Mouse (Mus musculus): Measurements from ENCODE around the gene Naa80.
"Not testable (repeated sequence)": the region's sequence is repeated elsewhere in the genome, so short reads cannot be mapped to it uniquely, and the experiment has no call there.

Naa80 gene

DNA sequence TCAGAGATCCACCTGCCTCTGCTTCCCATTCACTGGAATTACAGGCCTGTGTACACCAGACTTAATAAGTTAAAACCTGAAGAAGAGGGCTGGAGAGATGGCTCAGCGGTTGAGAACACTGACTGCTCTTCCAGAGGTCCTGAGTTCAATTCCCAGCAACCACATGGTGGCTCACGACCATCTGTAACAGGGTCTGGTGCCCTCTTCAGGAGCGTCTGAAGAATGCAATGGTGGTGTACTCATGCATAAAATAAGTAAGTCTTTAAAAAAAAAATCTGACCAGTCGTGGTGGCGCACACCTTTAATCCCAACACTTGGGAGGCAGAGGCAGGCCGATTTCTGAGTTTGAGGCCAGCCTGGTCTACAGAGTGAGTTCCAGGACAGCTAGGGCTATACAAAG, 4.9 kb upstream of the Naa80 start:
- not testable (repeated sequence) for DNase-seq (ENCODE audit: low read depth)

DNA sequence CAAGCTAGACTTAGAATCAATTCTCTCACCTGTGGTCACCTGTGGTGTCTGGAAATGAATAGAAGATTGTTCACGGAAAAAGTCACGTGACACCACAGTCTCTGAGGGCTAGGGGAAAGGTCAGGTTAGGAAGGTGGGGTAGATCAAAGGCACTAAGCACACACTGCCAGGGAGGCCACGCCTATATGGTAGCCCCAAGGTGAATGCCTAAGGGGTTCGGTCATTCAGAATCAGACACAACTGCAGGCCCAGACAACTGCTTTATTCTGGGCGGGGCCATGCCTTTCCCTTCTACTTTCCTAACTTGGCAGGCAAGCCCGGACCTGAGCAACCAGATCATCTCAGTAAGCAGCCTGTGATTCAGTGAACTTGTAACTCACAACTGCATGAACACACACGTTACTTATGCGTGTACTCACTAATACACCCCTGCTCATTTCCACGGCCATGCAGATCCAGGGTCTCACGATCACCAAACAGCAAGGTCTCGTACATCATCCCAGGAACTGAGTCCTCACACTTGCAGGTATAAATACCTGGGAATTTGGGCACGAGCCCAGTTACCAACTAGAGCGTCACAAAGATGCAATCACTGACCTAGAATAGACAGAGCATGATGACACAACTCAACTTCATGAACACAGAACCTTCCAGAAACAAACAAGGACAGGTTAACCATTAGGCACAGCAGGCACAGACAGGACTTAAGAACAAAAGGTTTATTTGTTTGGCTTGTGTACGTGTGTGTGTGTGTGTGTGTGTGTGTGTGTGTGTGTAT, 2.9 kb upstream of the Naa80 start:
- no peak for DNase-seq (ENCODE audit: low read depth)

DNA sequence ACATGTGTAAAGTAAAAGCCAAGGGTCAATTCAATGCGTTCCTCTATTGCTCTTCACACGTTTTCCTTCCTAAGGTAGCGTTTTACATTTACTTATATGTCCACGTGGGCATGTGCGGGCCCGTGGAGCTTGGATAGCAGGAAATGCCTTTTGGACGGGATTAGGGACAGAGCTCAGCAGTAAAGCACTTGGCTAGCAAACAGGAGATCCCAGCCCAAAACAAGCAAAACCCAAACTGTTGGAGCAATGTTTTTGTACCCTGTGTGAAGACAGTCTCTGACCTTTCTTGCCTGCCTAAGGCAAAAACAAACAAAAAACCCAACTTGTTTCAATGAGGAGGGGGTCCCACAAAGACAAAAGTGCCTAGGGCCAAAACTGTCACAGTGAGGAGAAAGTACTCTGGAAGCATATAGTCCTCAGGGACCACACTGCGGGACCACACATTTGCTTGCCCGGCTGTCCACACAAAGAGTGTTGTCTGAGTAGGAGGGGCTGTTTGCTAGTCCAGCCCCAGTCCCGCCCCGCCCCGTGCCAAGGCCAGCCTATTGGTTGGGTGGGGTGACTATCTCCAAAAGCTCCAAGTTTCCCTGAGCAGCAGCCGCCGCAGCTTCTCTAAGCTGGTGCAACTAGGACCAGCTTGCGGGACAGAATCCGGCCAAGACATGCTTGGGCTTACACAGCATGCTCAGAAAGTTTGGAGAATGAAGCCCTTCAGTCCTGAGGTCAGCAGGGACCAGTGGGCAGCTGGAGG, 2.2 kb upstream of the Naa80 start, which contains the start of gene Hyal1:
Gene Hyal1, plus strand, starts transcription at position 571 of the 751 bp plus-strand sequence.
- DNase-seq (ENCODE audit: low read depth), result no peak

DNA sequence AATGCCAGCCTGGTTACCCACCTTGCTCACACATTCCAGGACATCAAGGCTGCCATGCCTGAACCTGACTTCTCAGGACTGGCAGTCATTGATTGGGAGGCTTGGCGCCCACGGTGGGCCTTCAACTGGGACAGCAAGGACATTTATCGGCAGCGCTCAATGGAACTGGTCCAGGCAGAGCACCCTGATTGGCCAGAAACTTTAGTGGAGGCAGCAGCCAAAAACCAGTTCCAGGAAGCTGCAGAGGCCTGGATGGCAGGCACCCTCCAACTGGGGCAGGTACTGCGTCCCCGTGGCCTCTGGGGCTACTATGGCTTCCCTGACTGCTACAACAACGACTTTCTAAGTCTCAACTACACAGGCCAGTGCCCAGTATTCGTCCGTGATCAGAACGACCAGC, 816 bp upstream of the Naa80 start:
- no peak for DNase-seq (ENCODE audit: low read depth)

DNA sequence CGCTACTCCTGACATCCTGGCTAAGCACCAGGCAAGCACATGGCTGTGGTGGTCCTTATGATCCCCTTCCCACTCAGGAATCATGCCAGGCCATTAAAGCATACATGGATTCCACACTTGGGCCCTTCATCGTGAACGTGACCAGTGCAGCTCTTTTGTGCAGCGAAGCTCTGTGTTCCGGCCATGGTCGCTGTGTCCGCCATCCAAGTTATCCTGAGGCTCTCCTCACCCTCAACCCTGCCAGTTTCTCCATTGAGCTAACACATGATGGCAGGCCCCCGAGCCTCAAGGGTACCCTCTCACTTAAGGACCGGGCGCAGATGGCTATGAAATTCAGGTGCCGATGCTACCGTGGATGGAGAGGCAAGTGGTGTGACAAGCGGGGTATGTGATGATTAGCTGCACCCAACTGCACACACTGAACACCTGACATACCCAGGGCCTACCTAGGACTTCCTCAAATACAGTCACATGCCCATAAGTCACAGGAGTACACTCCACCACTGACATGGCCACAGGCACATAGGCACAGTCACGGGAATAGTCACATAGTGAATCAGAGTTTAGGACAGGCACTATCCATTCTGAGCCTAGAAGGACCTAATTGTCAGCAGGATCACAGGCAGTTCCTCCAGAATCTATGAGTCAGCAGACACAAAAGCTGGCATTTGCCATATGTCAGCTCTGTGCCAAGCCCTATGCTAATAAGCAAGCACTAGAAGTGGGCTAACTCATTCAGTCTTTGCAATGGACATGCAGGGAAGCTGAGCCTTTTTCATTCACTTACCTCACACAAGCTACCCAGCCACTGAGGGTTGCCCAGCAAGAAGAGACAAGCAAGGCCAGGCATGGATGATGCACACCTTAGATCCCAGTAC, 575 bp downstream of the Naa80 start:
- no peak for DNase-seq (ENCODE audit: low read depth)

DNA sequence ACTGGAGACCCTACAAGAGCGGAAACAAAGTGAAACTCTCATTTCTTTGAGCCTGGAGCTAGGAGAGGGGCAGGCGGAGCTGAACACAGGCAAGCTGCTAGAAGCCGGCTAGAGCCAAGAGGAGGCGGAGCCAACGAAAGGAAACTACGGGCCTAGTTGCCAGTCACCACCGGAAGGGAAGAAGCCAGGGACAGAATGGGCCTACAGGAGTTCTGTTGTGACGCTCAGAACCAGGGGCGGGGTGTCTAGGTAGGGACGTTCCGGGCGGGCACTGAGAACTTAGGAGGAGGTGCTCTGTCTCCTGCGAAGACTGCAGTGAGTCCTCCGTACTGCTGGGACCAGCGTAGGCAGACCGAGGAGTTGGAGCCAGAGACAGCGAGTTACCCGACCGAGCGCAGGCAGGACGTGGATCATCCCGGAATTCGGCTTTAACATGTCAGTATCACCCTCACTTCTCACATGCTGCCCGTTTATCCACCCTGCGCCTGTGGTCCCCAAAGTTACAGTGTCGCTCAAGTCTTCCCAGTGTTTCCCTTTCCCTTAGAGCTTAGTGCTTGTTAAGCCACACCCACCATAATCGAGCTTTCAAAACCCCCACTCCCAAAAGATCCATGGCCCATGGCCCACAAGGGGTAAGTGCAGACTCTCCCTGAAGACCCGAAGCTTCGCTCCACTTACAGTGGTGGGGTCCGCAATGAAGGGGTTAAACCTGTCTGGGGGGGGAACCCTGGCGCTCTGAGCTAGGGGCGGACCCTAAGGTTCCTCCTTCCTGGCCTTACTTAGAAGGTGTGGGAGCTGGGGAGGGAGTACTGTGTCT, 2.0 kb downstream of the Naa80 start, which contains the start of gene Hyal3:
Gene Hyal3, plus strand, starts transcription at position 318 of the 817 bp plus-strand sequence.
- DNase-seq (ENCODE audit: low read depth), result peak; percentile 78

DNA sequence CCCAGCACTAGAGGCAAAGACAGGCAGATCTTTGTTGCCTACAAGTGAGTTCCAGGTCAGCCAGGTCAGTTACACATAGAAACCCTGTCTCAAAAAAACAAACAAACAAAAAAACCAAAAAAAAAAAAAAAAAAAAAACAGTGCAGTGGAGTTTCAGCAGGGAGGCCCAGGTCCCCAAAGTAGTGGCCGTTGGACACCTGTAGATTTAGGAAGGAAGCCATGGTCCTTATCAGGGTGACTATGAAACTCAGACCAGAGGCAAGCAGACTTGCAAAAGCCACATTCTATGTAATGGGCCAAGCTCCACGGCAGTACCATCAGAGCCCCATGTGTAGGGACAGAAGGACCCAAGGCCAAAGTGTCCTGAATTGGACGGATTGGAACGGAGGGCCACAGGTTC, 2.9 kb downstream of the Naa80 start:
- no peak for DNase-seq (ENCODE audit: low read depth)

DNA sequence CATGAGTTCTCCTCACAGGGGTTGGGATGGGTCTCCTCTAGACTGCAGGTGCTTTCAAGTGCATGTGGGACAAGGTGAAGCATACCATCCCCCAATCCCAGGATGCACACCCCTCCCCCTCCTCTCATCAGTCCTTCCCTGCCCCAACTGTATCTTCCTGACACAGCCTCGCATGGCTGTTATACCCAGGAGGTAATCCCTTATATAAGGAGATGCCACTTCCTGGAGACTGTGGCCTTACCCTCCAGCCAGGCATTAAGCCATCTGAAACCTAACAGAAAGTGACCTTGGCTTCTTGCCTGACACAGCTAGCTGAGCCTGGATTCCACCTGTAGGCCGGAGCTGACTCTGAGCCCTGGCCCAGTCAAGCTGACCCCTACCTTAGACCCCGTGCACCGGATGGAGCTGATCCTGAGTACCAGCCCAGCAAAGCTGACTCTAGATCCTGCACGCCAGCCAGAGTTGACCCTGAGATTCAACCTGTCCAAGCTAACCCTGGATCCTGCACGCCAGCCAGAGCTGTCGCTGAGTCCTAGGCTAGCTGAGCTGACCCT, 3.9 kb downstream of the Naa80 start:
- DNase-seq (ENCODE audit: low read depth), result no peak

DNA sequence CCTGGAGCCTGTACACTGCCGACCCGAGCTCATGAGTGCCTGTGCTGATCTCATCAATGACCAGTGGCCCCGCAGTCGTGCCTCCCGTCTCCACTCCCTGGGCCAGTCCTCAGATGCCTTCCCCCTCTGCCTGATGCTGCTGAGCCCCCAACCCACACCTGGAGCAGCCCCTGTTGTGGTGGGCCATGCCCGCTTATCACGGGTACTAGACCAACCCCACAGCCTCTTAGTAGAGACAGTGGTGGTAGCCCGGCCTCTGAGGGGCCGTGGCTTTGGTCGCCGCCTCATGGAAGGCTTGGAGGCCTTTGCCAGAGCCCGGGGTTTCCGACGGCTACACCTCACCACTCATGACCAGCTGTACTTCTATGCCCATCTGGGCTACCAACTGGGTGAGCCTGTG, 4.5 kb downstream of the Naa80 start:
- no peak for DNase-seq (ENCODE audit: low read depth)

DNA sequence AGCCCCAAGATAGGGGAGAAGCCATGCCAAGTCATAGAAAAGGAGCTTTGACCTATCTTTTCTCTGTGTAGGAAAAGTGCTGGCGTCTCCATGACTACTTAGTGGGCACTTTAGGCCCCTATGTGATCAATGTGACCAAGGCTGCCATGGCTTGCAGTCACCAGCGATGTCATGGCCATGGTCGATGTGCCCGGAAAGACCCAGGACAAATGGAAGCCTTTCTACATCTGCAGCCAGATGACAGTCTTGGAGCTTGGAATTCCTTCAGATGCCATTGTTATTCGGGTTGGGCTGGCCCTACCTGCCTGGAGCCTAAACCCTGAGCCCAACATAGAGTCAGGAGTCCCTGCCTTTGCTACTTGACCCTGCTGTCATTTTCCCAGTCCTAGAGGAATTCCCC, 7.8 kb downstream of the Naa80 start:
- no peak for DNase-seq (ENCODE audit: low read depth)

DNA sequence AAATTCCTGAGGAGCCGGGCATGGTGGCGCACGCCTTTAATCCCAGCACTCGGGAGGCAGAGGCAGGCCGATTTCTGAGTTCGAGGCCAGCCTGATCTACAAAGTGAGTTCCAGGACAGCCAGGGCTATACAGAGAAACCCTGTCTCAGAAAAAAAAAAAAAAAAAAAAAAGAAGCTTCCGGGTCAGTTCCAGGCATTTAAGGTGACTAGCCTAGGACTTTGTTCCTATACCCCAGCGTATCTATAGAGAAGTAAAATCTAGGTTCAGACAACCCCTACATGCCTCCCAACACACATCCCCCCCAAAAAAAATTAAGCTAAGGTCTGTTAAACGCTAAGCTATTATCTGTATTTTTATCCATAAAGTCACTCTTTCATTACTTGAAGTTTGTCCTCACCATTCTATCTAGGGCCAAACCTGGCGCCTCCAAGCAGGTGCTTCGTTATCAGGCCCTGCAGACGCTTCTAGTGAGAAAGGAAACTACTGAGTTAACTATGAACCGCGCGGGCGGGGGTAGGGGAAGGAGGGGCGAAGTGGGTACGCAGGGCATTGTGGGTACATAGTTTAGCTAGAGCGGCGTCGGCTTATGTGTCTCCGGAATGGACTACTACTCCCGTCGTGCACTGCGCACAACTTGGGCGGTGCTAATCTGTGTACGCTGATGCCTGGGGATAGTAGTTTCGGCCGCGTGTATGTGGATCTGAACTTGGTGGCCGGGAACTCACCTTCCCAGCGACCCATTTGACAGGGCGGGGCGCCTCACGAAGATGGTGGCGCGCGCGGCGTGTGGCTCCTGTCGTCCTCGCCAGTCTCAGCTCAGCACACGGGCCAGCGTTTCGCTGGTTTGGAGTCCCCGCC, 8.5 kb downstream of the Naa80 start, which contains the start of gene Ifrd2:
Gene Ifrd2, plus strand, starts transcription at position 669 of the 859 bp plus-strand sequence.
- peak; percentile 94 for DNase-seq (ENCODE audit: low read depth)

DNA sequence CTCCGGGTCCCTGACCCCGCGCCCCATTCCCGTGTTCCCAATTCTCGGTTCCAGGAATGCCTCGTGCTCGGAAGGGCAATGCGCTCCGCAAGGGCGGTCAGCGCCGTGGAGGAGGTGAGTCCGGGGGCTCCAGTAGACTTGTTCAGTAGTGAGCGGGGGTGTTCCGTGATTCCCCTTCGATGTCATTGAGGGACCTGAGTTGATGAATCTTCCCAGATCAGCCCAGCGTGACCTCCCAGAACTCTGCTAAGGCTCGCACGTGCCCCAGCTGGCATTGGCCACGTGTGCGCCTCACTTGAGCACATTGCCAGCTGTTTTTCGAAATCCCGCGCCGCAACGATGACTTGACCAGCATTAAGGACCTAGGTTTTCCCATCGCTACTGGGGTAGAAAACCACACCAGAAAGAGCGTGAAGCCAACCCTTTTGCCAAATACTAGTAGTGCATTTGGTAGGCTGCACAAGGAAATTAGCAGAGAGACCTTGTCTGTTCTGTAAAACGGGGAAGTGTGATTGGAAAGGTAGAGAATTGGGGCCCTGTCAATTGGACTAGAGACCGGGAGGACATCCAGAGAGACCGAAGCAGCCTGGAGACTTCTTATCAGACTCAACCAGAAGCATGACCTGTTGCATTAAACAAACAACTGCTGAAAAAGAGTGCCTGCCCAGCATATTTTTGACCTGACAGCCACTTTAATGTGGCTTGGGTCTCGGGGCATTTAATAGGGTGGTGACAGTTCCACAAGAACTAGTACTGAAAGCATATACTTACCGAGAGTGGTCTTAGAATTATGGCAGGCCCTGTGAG, 9.3 kb downstream of the Naa80 start:
- no peak for DNase-seq (ENCODE audit: low read depth)

DNA sequence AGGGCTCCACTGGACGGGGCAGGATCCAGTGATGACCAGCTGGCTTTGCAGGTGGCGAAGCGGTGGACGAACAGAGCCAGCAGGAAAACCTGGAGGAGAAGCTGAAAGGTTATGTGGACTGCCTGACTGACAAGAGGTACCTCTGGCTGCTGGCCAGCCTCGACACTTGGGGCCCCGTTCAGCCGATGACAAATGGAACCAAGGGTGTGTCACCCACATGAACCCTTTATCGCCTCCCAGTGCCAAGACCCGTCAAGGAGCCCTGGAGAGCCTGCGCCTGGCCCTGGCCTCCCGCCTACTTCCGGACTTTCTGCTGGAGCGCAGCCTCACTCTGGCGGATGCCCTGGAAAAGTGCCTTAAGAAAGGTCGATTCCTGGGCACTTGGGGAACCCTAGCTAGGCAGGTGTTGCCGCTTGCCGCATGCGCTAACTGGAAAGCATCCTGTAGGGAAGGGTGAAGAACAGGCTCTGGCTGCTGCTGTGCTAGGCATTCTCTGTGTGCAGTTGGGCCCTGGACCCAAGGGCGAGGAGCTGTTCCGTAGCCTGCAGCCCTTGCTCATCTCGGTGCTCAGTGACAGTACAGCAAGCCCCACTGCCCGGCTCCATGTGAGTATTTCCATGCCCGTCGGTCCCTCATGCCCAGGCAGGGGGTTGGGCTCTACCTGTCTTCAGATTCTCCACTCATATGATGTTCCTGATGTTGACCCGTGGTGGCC, 11.5 kb downstream of the Naa80 start:
- DNase-seq (ENCODE audit: low read depth), result no peak

DNA sequence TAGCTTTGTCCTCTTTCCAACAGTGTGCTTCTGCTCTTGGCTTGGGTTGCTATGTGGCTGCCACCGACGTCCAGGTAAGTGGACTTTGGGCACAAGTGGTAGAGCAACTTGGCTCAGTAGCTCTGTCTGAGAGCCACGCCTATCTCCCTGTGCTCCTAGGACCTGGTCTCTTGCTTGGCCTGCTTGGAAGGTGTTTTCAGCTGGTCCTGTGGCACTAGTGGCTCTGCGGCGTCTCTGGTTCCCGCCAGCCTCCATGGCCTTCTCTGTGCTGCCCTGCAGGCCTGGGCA, 12.0 kb downstream of the Naa80 start:
- DNase-seq (ENCODE audit: low read depth), result no peak

DNA sequence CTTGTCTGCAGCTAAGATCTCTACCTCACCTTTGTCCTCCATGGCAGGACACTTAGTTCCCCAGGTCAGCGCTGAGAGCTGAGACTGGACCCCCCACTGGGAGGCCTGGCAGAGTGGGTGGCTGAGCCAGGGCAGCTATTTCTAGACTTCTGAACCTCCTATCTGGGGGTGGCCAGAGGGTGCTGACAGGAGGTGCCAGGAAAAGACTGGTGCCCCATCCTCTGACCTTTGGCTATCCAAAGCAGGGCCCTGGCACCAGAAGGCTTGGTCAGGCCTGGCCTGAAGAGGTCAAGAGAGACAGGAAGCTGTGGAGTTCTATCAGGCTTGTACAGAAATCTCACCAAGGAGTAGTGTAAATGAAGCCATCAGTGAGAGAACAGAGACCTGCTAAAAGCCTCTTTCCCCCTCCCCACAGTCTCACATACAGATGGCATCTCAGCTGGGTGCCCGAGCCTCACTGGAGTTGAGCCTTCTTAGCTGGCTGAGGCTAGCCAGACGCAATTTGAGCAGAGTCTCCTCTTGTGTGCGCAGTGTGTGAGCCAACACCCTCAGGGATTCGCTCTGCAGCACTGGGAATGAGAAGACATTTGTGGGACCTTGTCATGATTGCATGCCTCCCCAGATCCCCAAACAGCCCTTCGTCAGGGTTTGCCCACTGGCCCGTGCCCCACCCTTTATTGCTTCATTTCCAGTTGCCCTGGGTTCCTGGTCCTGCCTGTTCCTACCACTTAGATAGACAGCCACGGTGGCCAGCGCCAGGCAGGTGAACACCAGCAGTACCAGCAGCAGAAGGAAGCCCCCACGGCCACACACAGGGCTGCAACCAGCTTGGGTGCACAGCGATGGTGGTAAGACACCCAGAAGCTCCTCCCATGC, 14.7 kb downstream of the Naa80 start:
- DNase-seq (ENCODE audit: low read depth), result no peak

DNA sequence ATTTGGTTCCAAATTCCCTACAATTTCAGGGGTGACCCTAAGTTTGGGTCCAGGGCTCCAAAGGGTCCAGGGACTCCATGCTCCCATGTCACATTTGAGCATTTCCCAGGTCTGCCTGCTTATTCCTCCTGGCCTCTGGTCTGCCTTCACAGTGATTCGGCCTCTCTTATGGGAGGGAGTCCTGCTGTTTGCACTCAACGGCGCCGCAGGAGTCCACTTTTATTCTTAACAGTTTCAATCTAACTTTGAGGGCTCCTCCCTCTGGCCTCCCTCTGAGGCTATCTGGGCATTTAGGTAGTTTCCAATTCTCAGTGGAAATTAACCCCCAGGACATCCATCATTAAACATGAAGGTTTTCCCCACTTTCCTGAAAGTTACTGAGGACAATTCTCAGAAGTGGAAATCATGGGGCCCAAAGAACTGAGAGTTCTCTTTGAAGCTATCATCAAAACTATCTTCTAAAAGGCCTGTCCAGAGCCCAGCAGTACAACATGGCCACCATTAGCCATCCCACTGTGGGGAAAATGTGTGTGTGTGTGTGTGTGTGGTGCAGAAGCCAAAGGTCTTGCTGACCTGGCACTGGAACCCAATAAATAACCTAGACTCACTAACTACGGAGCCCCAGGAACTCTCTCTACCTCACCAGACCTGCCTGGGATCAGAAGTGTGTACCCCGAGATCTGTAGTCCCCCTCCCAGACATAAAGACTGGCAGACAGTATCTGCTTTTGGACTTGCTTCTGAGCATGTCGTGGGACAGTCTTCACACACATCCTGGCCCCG, 15.8 kb downstream of the Naa80 start:
- DNase-seq (ENCODE audit: low read depth), result no peak

All from c-Kit-positive CD71-negative TER-119-negative erythroid progenitor cells, embryonic 14.5 days (primary cell).